ENCODE assay signal across 19 mouse cellular contexts in the genomic region with DNA sequence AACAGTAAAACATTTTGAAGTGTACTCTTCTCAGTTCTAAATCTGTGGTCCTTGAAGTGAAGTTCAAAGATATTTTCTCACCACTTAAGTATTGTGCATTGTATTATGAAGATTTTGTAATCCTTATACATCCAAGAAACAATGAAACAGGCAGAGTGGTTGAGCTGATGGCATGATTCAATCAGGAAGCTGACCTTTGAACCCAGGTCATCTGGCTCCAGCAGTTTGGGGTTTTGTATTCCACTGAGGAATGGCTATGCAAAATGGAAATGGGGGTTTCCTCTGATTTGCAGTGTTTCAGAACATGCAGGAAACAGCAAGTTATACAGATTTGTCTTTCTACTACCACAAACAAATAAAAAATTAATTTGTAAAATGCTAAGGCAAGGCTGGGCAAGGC.
A peak's percentile ranks its signal among the peaks of the same experiment; 100 is the strongest.
DNase-seq lines count a peak whose midpoint lies in the region; ATAC-seq and TF ChIP-seq lines count a peak whose summit lies in the region.
"Had no signal": no experiment of that assay in that cellular context is flagged by ENCODE, and none has a peak within 500 bp of the region (broad histone marks: within the 10 kb centered on the region; RNA-seq: fewer than 3 reads in every experiment).

No protein-coding gene starts in this region.

- no peak for ATAC-seq in lung, embryonic 14.5 days (ENCODE audit: insufficient read depth)
- ATAC-seq: forebrain, embryonic 13.5 days; forebrain, postnatal 0 days; inflammation-experienced regulatory T-cells, adult 6 months had no signal

- no peaks in the 10 kb centered on the region for H3K36me3 ChIP-seq in lung, embryonic 14.5 days (ENCODE audit: insufficient read depth)
- H3K36me3 ChIP-seq: embryonic facial prominence, embryonic 13.5 days; heart, embryonic 12.5 days; hindbrain, embryonic 15.5 days had no signal

- peak; percentile 6 for DNase-seq in kidney, adult 9 months
- DNase-seq in kidney, postnatal 4 days: no peak
- DNase-seq in lung, embryonic 14.5 days: no peak
- DNase-seq in lung, postnatal 10 days: no peak
- peak; percentile 21 for DNase-seq in large intestine, adult 2 months (ENCODE audit: low read depth, low spot score)
- DNase-seq in adrenal gland, postnatal 4 days (ENCODE audit: low spot score in 2 of 2): no peak
- DNase-seq in heart, adult 11 months: no peak
- DNase-seq: adrenal gland, adult 8-10 months; adrenal gland, postnatal 36 days; cerebellum, adult 11-12 months; cerebellum, adult 9-10 months; cerebellum, postnatal 25 days; forebrain, postnatal 0 days; gastrocnemius, postnatal 14 days had no signal

- no peaks in the 10 kb centered on the region for H3K27me3 ChIP-seq in lung, embryonic 14.5 days (ENCODE audit: insufficient read depth, low read length)
- H3K27me3 ChIP-seq: embryonic facial prominence, embryonic 13.5 days; forebrain, embryonic 13.5 days; heart, embryonic 12.5 days; hindbrain, embryonic 15.5 days had no signal

- H3K4me1 ChIP-seq in lung, embryonic 14.5 days (ENCODE audit: insufficient read depth): peaks cover 5% of the 10 kb centered on the region; the same call in 1 of the 2 replicates

- H3K9me3 ChIP-seq in lung, embryonic 14.5 days (ENCODE audit: low read depth, low read length): no peaks in the 10 kb centered on the region
- H3K9me3 ChIP-seq: embryonic facial prominence, embryonic 13.5 days; forebrain, embryonic 13.5 days; heart, embryonic 12.5 days; hindbrain, embryonic 15.5 days had no signal

- H3K9ac ChIP-seq in lung, embryonic 14.5 days: no peak overlapping the region
- H3K9ac ChIP-seq: embryonic facial prominence, embryonic 13.5 days; forebrain, embryonic 13.5 days; forebrain, postnatal 0 days; heart, embryonic 12.5 days; hindbrain, embryonic 15.5 days had no signal

- no peak overlapping the region for H3K4me2 ChIP-seq in lung, embryonic 14.5 days
- H3K4me2 ChIP-seq: embryonic facial prominence, embryonic 13.5 days; forebrain, embryonic 13.5 days; heart, embryonic 12.5 days; hindbrain, embryonic 15.5 days had no signal

- TF ChIP-seq CTCF in lung, embryonic 14.5 days (IDR thresholded peaks at IDR 0.05; ENCODE audit: low read depth): no peak

- H3K4me3 ChIP-seq in lung, embryonic 14.5 days (ENCODE audit: low read depth, low read length): no peak overlapping the region
- H3K4me3 ChIP-seq: embryonic facial prominence, embryonic 13.5 days; forebrain, embryonic 13.5 days; heart, embryonic 12.5 days; hindbrain, embryonic 15.5 days had no signal

- 0 out of 2 replicates have a peak overlapping the region, but pooled peaks have one; percentile 19 for H3K27ac ChIP-seq in lung, embryonic 14.5 days (ENCODE audit: low read depth)
- H3K27ac ChIP-seq: embryonic facial prominence, embryonic 13.5 days; forebrain, embryonic 13.5 days; hindbrain, embryonic 15.5 days had no signal

Comparison
In these comparisons a context has a peak if more than half of its experiments do, and no peak if none do; other contexts are left out.
1. DNase-seq: peak in kidney, adult 9 months (single experiment) and large intestine, adult 2 months (single experiment); none in kidney, postnatal 4 days (0 of 2), lung, embryonic 14.5 days (single experiment), lung, postnatal 10 days (single experiment), adrenal gland, postnatal 4 days (0 of 2) and heart, adult 11 months (single experiment).